ENCODE assay signal across 26 mouse cellular contexts in genomic region chr8:91036905-91037304, GRCm38 (mm10). TPM values are rescaled to one million over a fixed set of nuclear protein-coding genes. Genes with fewer than 3 reads are reported as not detected.
DNase-seq lines count a peak whose midpoint lies in the region; ATAC-seq and TF ChIP-seq lines count a peak whose summit lies in the region.
"Had no signal": no experiment of that assay in that cellular context is flagged by ENCODE, and none has a peak within 500 bp of the region (broad histone marks: within the 10 kb centered on the region; RNA-seq: fewer than 3 reads in every experiment).

No protein-coding gene starts in this region.

- TF ChIP-seq POLR2A in kidney, adult 2 months (IDR thresholded peaks at IDR 0.05; ENCODE audit: low read depth, low read length) = no peak

- DNase-seq in frontal cortex, postnatal 14 days (ENCODE audit: low spot score in 2 of 2) = no peak
- peak; percentile 8 for DNase-seq in kidney, adult 2 months
- DNase-seq in kidney, postnatal 10 days = no peak
- no peak for DNase-seq in kidney, adult 11 months
- DNase-seq in brain, adult 2 months (ENCODE audit: low read depth, low spot score) = peak; percentile 20
- no peak for DNase-seq in midbrain, embryonic 11.5 days (ENCODE audit: low spot score, missing footprints)
- DNase-seq: adrenal gland, adult 8-10 months; adrenal gland, postnatal 14 days; adrenal gland, postnatal 36 days; B cell, adult 2 months; cerebellum, adult 11-12 months; cerebellum, adult 2 months; cerebellum, adult 9-10 months; cerebellum, postnatal 10 days; cerebellum, postnatal 25 days had no signal

- WGBS in kidney, adult 2 months = 44% methylated on average over 6 of the region's 6 CpGs
- WGBS in kidney, embryonic 15.5 days = 48% methylated on average over 6 of the region's 6 CpGs
- WGBS in midbrain, embryonic 11.5 days = 95% methylated on average over 6 of the region's 6 CpGs

- H3K9ac ChIP-seq in kidney, embryonic 15.5 days = no peak overlapping the region
- H3K9ac ChIP-seq in midbrain, embryonic 11.5 days (ENCODE audit: low read length) = no peak overlapping the region
- H3K9ac ChIP-seq: embryonic facial prominence, embryonic 12.5 days; forebrain, embryonic 13.5 days; forebrain, embryonic 15.5 days had no signal

- H3K9me3 ChIP-seq in kidney, embryonic 15.5 days (replicated peaks) = no peaks in the 10 kb centered on the region
- no peaks in the 10 kb centered on the region for H3K9me3 ChIP-seq in midbrain, embryonic 11.5 days (ENCODE audit: control insufficient read depth, low read length)
- H3K9me3 ChIP-seq: embryonic facial prominence, embryonic 10.5 days; embryonic facial prominence, embryonic 12.5 days; forebrain, embryonic 13.5 days; forebrain, embryonic 15.5 days; G1E had no signal

- no peak overlapping the region for H3K27ac ChIP-seq in kidney, adult 2 months (ENCODE audit: insufficient read depth, low read depth, low read length)
- no peak overlapping the region for H3K27ac ChIP-seq in kidney, embryonic 15.5 days
- no peak overlapping the region for H3K27ac ChIP-seq in midbrain, embryonic 11.5 days (ENCODE audit: low read depth, low read length)
- H3K27ac ChIP-seq: embryonic facial prominence, embryonic 10.5 days; embryonic facial prominence, embryonic 12.5 days; forebrain, embryonic 13.5 days; forebrain, embryonic 15.5 days had no signal

- TF ChIP-seq CTCF in kidney, adult 2 months (conservative IDR thresholded peaks at IDR 0.05; ENCODE audit: insufficient read depth, insufficient read length, low read depth, low read length) = no peak

- H3K4me3 ChIP-seq in kidney, adult 2 months (ENCODE audit: insufficient read depth, low read depth, low read length) = no peak overlapping the region
- no peak overlapping the region for H3K4me3 ChIP-seq in kidney, embryonic 15.5 days (replicated peaks)
- H3K4me3 ChIP-seq in midbrain, embryonic 11.5 days (ENCODE audit: low read depth, low read length) = no peak overlapping the region
- H3K4me3 ChIP-seq: embryonic facial prominence, embryonic 10.5 days; embryonic facial prominence, embryonic 12.5 days; forebrain, embryonic 13.5 days; forebrain, embryonic 15.5 days had no signal

- peaks cover 7% of the 10 kb centered on the region for H3K36me3 ChIP-seq in kidney, adult 2 months (ENCODE audit: control insufficient read depth, insufficient read depth, low read length)
- peaks cover 92% of the 10 kb centered on the region for H3K36me3 ChIP-seq in kidney, embryonic 15.5 days
- H3K36me3 ChIP-seq in midbrain, embryonic 11.5 days (ENCODE audit: control insufficient read depth, insufficient read depth, low read length) = peaks cover 29% of the 10 kb centered on the region

- no peaks in the 10 kb centered on the region for H3K27me3 ChIP-seq in kidney, adult 2 months (replicated peaks; ENCODE audit: control insufficient read depth, insufficient read depth, low read length)
- no peaks in the 10 kb centered on the region for H3K27me3 ChIP-seq in kidney, embryonic 15.5 days
- no peaks in the 10 kb centered on the region for H3K27me3 ChIP-seq in midbrain, embryonic 11.5 days (ENCODE audit: control insufficient read depth, insufficient read depth, low read length)
- H3K27me3 ChIP-seq: CH12.LX; embryonic facial prominence, embryonic 12.5 days; forebrain, embryonic 13.5 days; forebrain, embryonic 15.5 days; Patski had no signal

- no peak overlapping the region for H3K4me2 ChIP-seq in kidney, embryonic 15.5 days
- H3K4me2 ChIP-seq in midbrain, embryonic 11.5 days = no peak overlapping the region
- H3K4me2 ChIP-seq: embryonic facial prominence, embryonic 12.5 days; forebrain, embryonic 13.5 days; forebrain, embryonic 15.5 days had no signal

- 0 out of 2 replicates have a peak, but pooled peaks have one; percentile 38 for ATAC-seq in frontal cortex, adult (ENCODE audit: low TSS enrichment)
- ATAC-seq in kidney, embryonic 15.5 days (replicated peaks; ENCODE audit: low FRiP score) = 0 out of 2 replicates have a peak, but pooled peaks have one; percentile 52
- ATAC-seq in midbrain, embryonic 11.5 days (ENCODE audit: low FRiP score) = no peak
- ATAC-seq: activated CD4-positive, CD25-positive, alpha-beta regulatory T cell, adult 4 months; CD4-positive, CD25-positive, alpha-beta regulatory T cell, adult 4 months; forebrain, embryonic 13.5 days; forebrain, embryonic 15.5 days; Patski had no signal

- no peaks in the 10 kb centered on the region for H3K4me1 ChIP-seq in kidney, adult 2 months (ENCODE audit: control insufficient read depth, insufficient read depth, low read length)
- H3K4me1 ChIP-seq in kidney, embryonic 15.5 days = no peaks in the 10 kb centered on the region
- no peaks in the 10 kb centered on the region for H3K4me1 ChIP-seq in midbrain, embryonic 11.5 days (ENCODE audit: control insufficient read depth, insufficient read depth, low read length)
- H3K4me1 ChIP-seq: embryonic facial prominence, embryonic 10.5 days; embryonic facial prominence, embryonic 12.5 days; forebrain, embryonic 13.5 days; forebrain, embryonic 15.5 days had no signal

RNA-seq across cellular contexts. Expression of gene Rbl2, which starts 33.0 kb away (rescaled TPM):
- 38.1 and 38.6 TPM in 2 replicates for polyA plus RNA-seq in kidney, adult 2 months (2012; rRNA removed)
- 17.9 and 18.5 TPM in 2 replicates for polyA plus RNA-seq in kidney, embryonic 15.5 days (2015; fragmentation: Nextera tagmentation; extraction: Ambion mirVana)
- 13.6 and 15.7 TPM in 2 replicates for polyA plus RNA-seq in midbrain, embryonic 11.5 days (2014; fragmentation: Nextera tagmentation; extraction: Ambion mirVana)

Comparison
In these comparisons a context has a peak if more than half of its experiments do, and no peak if none do; other contexts are left out.
1. DNase-seq: peak in kidney, adult 2 months (single experiment) and brain, adult 2 months (single experiment); none in frontal cortex, postnatal 14 days (0 of 2), kidney, postnatal 10 days (single experiment), kidney, adult 11 months (single experiment) and midbrain, embryonic 11.5 days (single experiment).